Mouse (Mus musculus): ENCODE data around the gene Nek3.

DNA sequence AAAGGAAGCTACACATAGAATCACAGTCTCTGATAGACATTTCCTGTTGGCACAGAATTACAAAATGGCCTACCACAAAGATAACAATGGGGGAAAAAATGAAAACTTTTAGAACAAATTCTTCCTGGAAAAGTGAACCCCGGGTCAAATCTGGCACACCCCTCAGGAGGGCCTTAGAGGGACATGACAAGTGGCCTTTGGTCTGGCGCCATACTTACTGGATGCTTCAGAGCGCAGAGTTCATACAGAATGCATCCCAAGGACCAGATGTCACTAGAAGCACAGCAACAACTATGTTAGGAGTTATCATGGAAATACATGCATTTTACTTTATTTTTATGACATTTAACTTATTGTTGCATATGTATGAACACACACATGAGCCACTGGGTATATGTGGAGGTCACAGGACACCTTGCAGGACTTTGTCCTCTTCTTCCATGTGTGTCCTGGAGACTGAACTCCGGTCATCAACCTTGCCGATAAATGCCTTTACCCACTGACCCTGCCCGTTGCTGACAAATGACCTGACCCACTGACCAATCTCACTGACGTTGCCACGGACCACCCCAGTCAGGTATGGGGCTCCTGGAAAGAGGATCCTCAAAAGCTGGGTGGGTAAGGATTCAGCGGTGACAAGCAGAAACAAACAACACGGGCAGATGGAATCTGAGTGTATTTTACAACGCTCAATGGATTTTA is 16.4 kb downstream of the Nek3 start:
- TF ChIP-seq CTCF (IDR thresholded peaks at IDR 0.05; ENCODE audit: extremely low read depth, insufficient read depth, low read length), result no peak
- no peak for TF ChIP-seq POLR2A (IDR thresholded peaks at IDR 0.05; ENCODE audit: extremely low read depth, insufficient read depth, low read length)
